Comparison of ENCODE assay signal across 15 mouse cellular contexts in the genomic region with DNA sequence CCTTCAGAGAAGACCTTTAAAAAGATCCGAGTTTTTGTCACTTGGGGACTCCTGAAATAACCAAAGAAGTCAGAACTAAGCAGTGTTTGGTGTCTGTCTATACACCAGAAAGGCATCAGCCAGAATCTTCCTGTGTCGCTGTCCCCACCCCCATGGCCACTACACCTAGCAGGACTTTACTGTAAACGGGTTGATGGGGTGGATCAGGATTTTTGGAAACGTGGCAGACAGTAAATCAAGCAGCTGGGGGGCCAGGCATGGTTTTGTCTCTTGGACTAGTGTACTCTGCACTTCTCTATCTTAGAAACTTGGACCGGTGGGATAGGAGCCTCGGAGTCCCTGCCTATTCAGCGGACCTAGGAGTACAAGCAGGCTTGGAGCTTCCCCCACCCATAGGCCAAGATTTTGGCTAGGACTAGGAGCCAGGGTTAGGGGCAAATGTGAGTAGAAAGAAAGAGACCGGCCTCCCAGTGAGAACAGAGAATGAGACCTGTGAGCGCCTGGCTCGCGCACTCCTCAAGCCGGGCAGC. TPM values are rescaled to one million over a fixed set of nuclear protein-coding genes. Genes with fewer than 3 reads are reported as not detected.
A peak's percentile ranks its signal among the peaks of the same experiment; 100 is the strongest.
DNase-seq lines count a peak whose midpoint lies in the region; ATAC-seq lines count a peak whose summit lies in the region.
"Had no signal": no experiment of that assay in that cellular context is flagged by ENCODE, and none has a peak within 500 bp of the region (broad histone marks: within the 10 kb centered on the region; RNA-seq: fewer than 3 reads in every experiment).

No protein-coding gene starts in this region.

- H3K9me3 ChIP-seq in neural tube, embryonic 15.5 days (replicated peaks), result no peaks in the 10 kb centered on the region
- H3K9me3 ChIP-seq in limb, embryonic 10.5 days (replicated peaks), result no peaks in the 10 kb centered on the region
- H3K9me3 ChIP-seq: embryonic facial prominence, embryonic 15.5 days; heart, embryonic 13.5 days; limb, embryonic 13.5 days had no signal

- no peak for ATAC-seq in neural tube, embryonic 15.5 days (ENCODE audit: low FRiP score)
- ATAC-seq in megakaryocyte-erythroid progenitor cell, adult 5-6 weeks (replicated peaks; ENCODE audit: low FRiP score, low TSS enrichment, poor library complexity, severe bottlenecking), result no peak

- WGBS in neural tube, embryonic 15.5 days, result 11% methylated on average over 12 of the region's 12 CpGs
- WGBS in limb, embryonic 10.5 days, result 10% methylated on average over 12 of the region's 12 CpGs

- peaks cover 67% of the 10 kb centered on the region for H3K27me3 ChIP-seq in neural tube, embryonic 15.5 days (replicated peaks)
- H3K27me3 ChIP-seq in limb, embryonic 10.5 days (ENCODE audit: low read depth, poor library complexity, severe bottlenecking), result peaks cover 100% of the 10 kb centered on the region
- peaks cover 2% of the 10 kb centered on the region; the same call in 1 of the 2 replicates for H3K27me3 ChIP-seq in splenic B cell, adult 2 months (ENCODE audit: control insufficient read depth, insufficient read depth, low read length, poor library complexity, severe bottlenecking)

- H3K36me3 ChIP-seq in neural tube, embryonic 15.5 days, result no peaks in the 10 kb centered on the region
- no peaks in the 10 kb centered on the region for H3K36me3 ChIP-seq in limb, embryonic 10.5 days
- H3K36me3 ChIP-seq in splenic B cell, adult 2 months (ENCODE audit: control insufficient read depth, insufficient read depth, low read length, poor library complexity, severe bottlenecking), result no peaks in the 10 kb centered on the region
- H3K36me3 ChIP-seq: embryonic facial prominence, embryonic 15.5 days; heart, embryonic 13.5 days; limb, embryonic 13.5 days had no signal

- no peak overlapping the region for H3K9ac ChIP-seq in neural tube, embryonic 15.5 days (replicated peaks)
- H3K9ac ChIP-seq: embryonic facial prominence, embryonic 15.5 days; heart, embryonic 13.5 days; limb, embryonic 13.5 days had no signal

- intact Hi-C loops in heart, postnatal 10 days (cut with DNase I), result loop anchor here (10.0 kb wide), 2 partner anchors 215 to 265 kb away; no protein-coding TSS in a partner anchor

- H3K4me1 ChIP-seq in neural tube, embryonic 15.5 days, result peaks cover 11% of the 10 kb centered on the region
- peaks cover 10% of the 10 kb centered on the region for H3K4me1 ChIP-seq in limb, embryonic 10.5 days

- DNase-seq in embryo, embryonic 10.5 days (ENCODE audit: low spot score), result peak; percentile 30
- no peak for DNase-seq in embryo, embryonic 9.5 days (ENCODE audit: extremely low spot score)
- DNase-seq in neural tube, embryonic 10.5 days (ENCODE audit: extremely low spot score, low spot score), result peak; percentile 46
- DNase-seq in limb, embryonic 10.5 days (ENCODE audit: low spot score), result peak; percentile 43
- DNase-seq in splenic B cell, adult 2 months (ENCODE audit: low read depth, low spot score), result peak; percentile 2
- no peak for DNase-seq in heart, postnatal 10 days
- DNase-seq: adrenal gland, postnatal 10 days; lung, adult 2 months; right cerebral cortex, postnatal 4 days had no signal

- H3K27ac ChIP-seq in neural tube, embryonic 15.5 days (replicated peaks), result no peak overlapping the region
- H3K27ac ChIP-seq in limb, embryonic 10.5 days, result no peak overlapping the region
- H3K27ac ChIP-seq: embryonic facial prominence, embryonic 15.5 days; heart, embryonic 13.5 days; limb, embryonic 13.5 days had no signal

- H3K4me2 ChIP-seq in neural tube, embryonic 15.5 days, result no peak overlapping the region

- H3K4me3 ChIP-seq in neural tube, embryonic 15.5 days (replicated peaks), result no peak overlapping the region
- no peak overlapping the region for H3K4me3 ChIP-seq in limb, embryonic 10.5 days

RNA-seq across cellular contexts. Expression of a gene that starts 3.7 kb away (rescaled TPM):
- 1.1 TPM in 2 replicates for polyA plus RNA-seq in neural tube, embryonic 15.5 days (2015; fragmentation: Nextera tagmentation; extraction: Ambion mirVana)
- 0.09 and 0.11 TPM in 2 replicates for polyA plus RNA-seq in limb, embryonic 10.5 days (2016; fragmentation: Nextera tagmentation; extraction: Ambion mirVana)
- total RNA-seq in megakaryocyte-erythroid progenitor cell, adult 5-6 weeks (2014; fragmentation: Nextera tagmentation), result not detected in 2 replicates
- not detected in 2 replicates for total RNA-seq in megakaryocyte-erythroid progenitor cell, adult 5-6 weeks (2017)
- total RNA-seq in heart, postnatal 10 days (2021), result not detected
- total RNA-seq: megakaryocyte progenitor cell, adult 5-6 weeks had no signal
- polyA plus RNA-seq: heart, embryonic 13.5 days had no signal

Comparison
In these comparisons a context has a peak if more than half of its experiments do, and no peak if none do; other contexts are left out.
1. DNase-seq: peak in embryo, embryonic 10.5 days (single experiment), neural tube, embryonic 10.5 days (single experiment), limb, embryonic 10.5 days (single experiment) and splenic B cell, adult 2 months (single experiment); none in embryo, embryonic 9.5 days (single experiment) and heart, postnatal 10 days (0 of 2).